Mouse (Mus musculus) c-Kit-positive CD71-positive TER-119-positive erythroid progenitor cells, embryonic 14.5 days (primary cell): ENCODE measurements at regions not wholly inside any gene's neighbourhood (a gene's known extent, or its start where the extent isn't known, plus 50 kb on each side); places are given as distances from the start of the nearest gene placed in this dataset.

Experiments
- DNase-seq: peaks from one replicate; pipeline ENCODE4 v3.0.0-alpha.2; 2013; ENCODE audit warnings: low spot score

- DNase-seq = no peak
Measured at GRCm38 (mm10) chr13:84021771-84022170, 200.3 kb upstream of the Tmem161b start.

- DNase-seq = no peak
Measured at GRCm38 (mm10) chr13:84023021-84023420, 199.1 kb upstream of the Tmem161b start.

DNA sequence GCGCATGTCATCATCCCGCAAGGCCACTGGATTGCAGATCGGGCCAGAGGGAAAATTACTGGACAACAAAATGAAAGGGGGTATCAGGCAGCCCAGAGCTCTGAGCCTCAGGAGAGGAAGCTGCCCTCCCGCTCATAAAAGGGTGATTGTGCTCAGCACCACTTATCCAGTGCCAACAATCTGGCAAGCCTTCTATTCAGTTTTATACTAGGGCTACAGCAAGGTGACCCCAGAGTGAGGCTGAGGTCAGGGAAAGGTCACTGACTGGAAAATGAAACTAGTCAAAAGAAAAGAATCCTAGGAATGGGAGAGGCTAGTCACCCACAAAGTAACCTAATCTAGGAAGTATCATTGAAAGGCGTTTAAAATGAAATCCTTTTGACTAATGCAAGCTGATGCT is 198.5 kb upstream of the Tmem161b start:
- DNase-seq = no peak

DNA sequence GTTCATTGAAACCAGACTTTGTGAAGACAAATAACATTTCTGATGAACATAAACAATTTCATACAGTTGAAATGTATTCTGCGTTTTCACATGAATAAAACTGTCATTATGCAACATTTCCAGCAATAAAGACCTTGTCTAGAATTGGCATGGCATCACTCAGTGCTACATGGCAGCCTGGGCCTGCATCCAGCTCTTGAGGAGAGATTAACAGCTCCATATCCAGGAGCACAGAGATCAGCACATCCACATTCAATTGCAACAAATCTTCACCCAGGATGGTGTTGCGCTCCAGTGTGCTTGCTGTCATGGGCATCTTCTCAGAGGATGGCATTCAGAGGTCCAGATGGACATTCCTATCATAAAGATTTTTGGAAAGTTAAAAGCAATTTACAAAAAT is 196.7 kb upstream of the Tmem161b start:
- DNase-seq = no peak

- DNase-seq = no peak
Measured at GRCm38 (mm10) chr13:84047736-84048135, 174.4 kb upstream of the Tmem161b start.

DNA sequence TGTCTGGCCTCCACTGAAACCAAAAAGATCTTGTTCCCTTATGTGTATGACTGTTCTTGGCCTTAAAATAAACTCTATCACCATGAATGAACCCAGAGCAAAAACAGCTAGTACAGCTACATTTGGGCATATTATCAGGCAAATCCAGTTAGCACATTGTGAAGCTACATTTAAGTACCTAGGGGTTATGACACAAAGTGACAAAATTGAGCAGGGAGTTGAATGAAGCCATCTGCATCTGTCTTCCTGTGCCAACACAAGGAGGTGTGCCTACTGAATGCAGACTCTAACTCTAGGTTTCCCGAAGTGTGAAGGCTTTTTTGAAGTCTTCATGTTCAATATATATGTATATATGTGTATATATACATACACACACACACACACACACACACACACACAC is 169.9 kb upstream of the Tmem161b start:
- DNase-seq = no peak

- DNase-seq = no peak
Measured at GRCm38 (mm10) chr13:84054956-84055355, 167.1 kb upstream of the Tmem161b start.

DNA sequence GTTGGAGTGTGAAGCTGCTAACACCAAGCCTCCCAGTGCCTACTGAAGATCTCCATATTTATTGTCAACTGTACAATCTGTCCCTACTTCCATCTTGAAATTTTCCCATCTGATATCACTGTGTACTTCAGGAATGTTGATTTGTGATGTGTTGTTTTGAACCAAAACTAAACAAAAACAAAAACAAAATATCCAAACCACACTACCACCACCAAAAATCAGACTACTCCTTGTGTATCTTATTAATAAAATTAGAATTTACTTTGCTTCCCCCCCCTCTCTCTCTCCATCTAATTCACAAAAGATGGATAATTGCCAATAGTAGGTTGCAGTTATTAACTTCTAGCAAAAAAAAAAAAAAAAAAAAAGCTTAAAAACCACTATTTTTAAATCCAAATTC is 166.5 kb upstream of the Tmem161b start:
- no peak for DNase-seq

- no peak for DNase-seq
Measured at GRCm38 (mm10) chr13:84056451-84056850, 165.6 kb upstream of the Tmem161b start.

DNA sequence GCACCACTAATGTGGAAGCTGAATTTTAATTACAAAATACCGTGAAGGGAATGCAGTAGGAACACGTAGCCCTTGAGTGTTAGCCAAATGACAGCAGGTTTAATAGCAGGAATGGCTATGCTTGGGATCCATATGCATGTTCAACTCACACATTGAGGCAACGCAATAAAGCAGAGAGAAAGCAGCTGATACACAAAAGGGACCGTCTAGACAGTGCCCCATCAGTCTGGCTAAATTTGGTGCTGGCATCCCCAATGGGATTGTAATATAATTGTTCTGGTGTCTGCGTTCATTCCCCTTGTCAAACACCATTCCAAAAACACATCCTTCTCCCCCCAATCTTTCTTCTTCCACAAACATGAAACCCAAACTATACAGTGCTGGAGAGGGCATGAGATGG is 165.1 kb upstream of the Tmem161b start:
- DNase-seq = no peak

DNA sequence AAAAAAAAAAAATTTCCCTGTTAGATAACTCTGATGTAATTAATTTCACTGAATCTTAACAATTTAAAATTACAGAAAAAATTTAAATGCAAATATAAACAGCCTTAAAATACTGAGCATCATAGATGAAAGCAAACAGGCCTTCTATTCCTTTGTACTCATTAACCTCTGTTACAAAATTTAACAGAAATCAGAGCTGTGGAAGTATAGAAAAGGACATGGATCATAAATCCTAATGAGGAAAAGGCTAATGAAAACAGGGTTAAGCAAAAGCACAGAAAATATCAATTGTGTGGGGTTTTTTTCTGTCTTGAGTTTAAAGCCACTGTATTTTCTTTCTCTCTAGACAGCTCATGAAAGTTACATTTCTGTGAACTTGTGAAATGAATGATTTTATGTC is 164.6 kb upstream of the Tmem161b start:
- DNase-seq = no peak

DNA sequence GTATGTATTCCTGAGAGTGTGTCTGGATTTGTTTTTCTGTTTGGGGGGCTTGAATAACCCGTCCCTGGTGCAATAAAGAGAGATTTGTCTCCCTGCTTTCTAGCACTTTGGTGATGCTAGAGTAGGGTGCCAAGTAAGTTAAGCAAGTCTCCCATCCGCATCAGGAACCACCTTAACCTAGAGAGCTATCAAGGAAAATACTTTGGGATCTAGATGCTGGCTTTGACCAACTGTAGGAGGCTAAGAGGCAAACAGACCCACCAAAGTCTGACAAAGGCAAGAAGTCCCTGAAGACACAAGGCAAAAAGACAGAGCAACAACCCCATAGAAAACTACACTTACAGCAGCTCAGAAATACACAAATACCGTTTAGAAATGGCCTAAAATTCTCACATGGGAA is 163.8 kb upstream of the Tmem161b start:
- no peak for DNase-seq

- DNase-seq = no peak
Measured at GRCm38 (mm10) chr13:84059031-84059651, 163.0 kb upstream of the Tmem161b start.

- no peak for DNase-seq
Measured at GRCm38 (mm10) chr13:84059661-84060452, 162.2 kb upstream of the Tmem161b start.

GRCm38 (mm10) chr13:84060453-84060834 is 161.7 kb upstream of the Tmem161b start:
- DNase-seq = no peak

DNA sequence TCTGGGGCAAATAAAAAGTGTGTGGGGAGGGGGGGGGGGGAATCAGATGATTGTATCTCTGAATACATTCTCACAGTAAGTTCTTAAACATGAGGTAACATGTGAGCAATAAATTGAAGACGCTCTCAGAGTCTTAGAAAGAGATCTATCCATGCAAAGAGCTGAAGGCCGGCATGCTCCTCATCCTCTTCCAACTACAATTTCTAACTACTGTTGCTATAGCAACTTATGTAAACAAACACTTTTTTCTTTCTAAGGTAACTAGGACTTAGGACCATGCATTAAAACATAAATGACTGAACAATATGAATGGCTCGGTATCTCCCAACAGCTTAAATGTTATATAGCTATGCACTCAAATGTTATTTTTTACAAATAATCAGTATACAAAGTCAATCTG is 161.2 kb upstream of the Tmem161b start:
- no peak for DNase-seq

- no peak for DNase-seq
Measured at GRCm38 (mm10) chr13:84061820-84062480, 160.1 kb upstream of the Tmem161b start.

GRCm38 (mm10) chr13:84062616-84063015 is 159.5 kb upstream of the Tmem161b start:
- no peak for DNase-seq

DNA sequence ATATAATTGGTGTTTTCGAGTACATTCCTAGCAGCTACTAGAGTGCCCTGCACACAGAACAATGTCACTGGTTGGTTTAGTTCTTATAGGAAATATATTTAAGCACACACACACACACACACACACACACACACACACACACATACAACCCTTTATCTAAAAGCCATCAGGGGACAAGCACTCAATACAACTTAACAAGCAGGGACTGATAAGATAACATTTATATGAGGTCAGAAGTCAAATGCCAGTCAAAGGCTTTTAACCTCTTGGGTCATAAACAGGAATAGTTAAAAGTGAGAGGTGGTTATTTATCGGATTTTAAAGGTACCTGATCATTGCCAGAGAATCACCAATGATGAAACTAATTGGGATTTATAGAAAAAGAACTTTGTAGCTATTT is 158.7 kb upstream of the Tmem161b start:
- no peak for DNase-seq

DNA sequence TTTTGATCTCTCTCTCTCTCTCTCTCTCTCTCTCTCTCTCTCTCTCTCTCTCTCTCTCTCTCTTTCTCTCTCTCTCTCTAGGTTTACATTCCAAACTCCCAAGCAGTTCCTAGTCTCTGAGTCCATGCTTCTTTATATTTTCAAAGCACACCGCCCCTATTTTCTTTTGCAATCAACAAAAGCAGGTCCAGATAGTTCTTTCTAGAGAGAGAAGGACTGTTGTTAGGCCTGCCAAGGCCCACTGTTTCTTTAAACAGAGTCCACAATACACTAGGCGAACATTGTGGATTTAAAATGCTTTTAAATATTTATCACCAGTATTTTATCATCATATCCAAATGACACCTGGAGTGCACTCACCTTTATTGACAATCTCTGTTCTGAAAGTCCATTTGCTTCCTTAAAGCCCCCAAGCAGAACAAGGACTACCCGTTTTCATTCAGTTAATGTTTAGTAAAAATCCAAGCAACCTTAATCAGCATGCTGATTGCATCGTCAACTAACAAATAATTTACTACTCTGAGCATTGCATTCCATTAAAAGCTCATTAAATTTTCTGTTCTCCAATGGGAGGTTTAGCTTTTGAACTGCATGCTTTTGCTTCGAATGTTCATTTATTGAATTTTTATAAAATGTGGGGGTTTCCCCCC is 157.7 kb upstream of the Tmem161b start:
- no peak for DNase-seq

GRCm38 (mm10) chr13:84065256-84065898 is 156.7 kb upstream of the Tmem161b start:
- no peak for DNase-seq

GRCm38 (mm10) chr13:84066211-84066959 is 155.7 kb upstream of the Tmem161b start:
- DNase-seq = no peak
